Mouse (Mus musculus): Measurements from ENCODE around the gene Sgo1. TPM values are rescaled to one million over a fixed set of nuclear protein-coding genes. Genes with fewer than 3 reads are reported as not detected.
"Not testable (repeated sequence)": the region's sequence is repeated elsewhere in the genome, so short reads cannot be mapped to it uniquely, and the experiment has no call there.

The Sgo1 gene
- total RNA-seq (2021), result under 1 TPM in 1 of 2 experiments, not detected in 1; 0.37 TPM

GRCm38 (mm10) chr17:53688877-53689802 is at the start of gene Sgo1:
Sgo1 (minus strand) TSS chr17:53689333.
- intact Hi-C loops (cut with DNase I), result loop anchor here (10.0 kb wide), 1 partner anchor 146 kb away; no protein-coding TSS in a partner anchor

GRCm38 (mm10) chr17:53718916-53719315 is 29.8 kb upstream of the Sgo1 start:
- intact Hi-C loops (cut with DNase I); DNase-seq (ENCODE audit: low spot score in 2 of 2): not testable (repeated sequence)

More at GRCm38 (mm10) chr17:53688877-53689802, at the start of gene Sgo1:
- DNase-seq (ENCODE audit: low spot score in 2 of 2), result peak; percentile 95 to 96

- no peak for DNase-seq (ENCODE audit: low spot score in 2 of 2)
- intact Hi-C loops (cut with DNase I), result no loop called here
Measured at GRCm38 (mm10) chr17:53718474-53718873, 29.3 kb upstream of the Sgo1 start.

- DNase-seq (ENCODE audit: low spot score in 2 of 2); intact Hi-C loops (cut with DNase I): not testable (repeated sequence)
Measured at GRCm38 (mm10) chr17:53715161-53715560, 26.0 kb upstream of the Sgo1 start.

- no peak for DNase-seq (ENCODE audit: low spot score in 2 of 2)
- intact Hi-C loops (cut with DNase I), result no loop called here
Measured at GRCm38 (mm10) chr17:53714453-53714852, 25.3 kb upstream of the Sgo1 start.

GRCm38 (mm10) chr17:53697521-53697920 is 8.4 kb upstream of the Sgo1 start:
- intact Hi-C loops (cut with DNase I), result not testable (repeated sequence)

GRCm38 (mm10) chr17:53694039-53694438 is 4.9 kb upstream of the Sgo1 start:
- intact Hi-C loops (cut with DNase I), result loop anchor here (5.0 kb wide), 1 partner anchor 217 kb away; the partner anchor contains the start of gene Rab5a
- no peak for DNase-seq (ENCODE audit: low spot score in 2 of 2)

More at GRCm38 (mm10) chr17:53697521-53697920, 8.4 kb upstream of the Sgo1 start:
- not testable (repeated sequence) for DNase-seq (ENCODE audit: low spot score in 2 of 2)

GRCm38 (mm10) chr17:53689946-53690345 is 813 bp upstream of the Sgo1 start:
- DNase-seq (ENCODE audit: low spot score in 2 of 2), result no peak
- intact Hi-C loops (cut with DNase I), result loop anchor here (5.0 to 10.0 kb wide), 2 partner anchors 145 to 213 kb away; partner anchors contain the start of gene Rab5a

- no peak for DNase-seq (ENCODE audit: low spot score in 2 of 2)
- intact Hi-C loops (cut with DNase I), result loop anchor here (10.0 kb wide), 1 partner anchor 146 kb away; no protein-coding TSS in a partner anchor
Measured at GRCm38 (mm10) chr17:53688321-53688720, 812 bp downstream of the Sgo1 start.

GRCm38 (mm10) chr17:53678716-53679115 is 10.4 kb downstream of the Sgo1 start:
- DNase-seq (ENCODE audit: low spot score in 2 of 2), result peak; percentile 10 to 36
- intact Hi-C loops (cut with DNase I), result loop anchor here (1.0 kb wide), 1 partner anchor 91 kb away; no protein-coding TSS in a partner anchor

GRCm38 (mm10) chr17:53670453-53670852 is 18.7 kb downstream of the Sgo1 start:
- DNase-seq (ENCODE audit: low spot score in 2 of 2), result no peak
- intact Hi-C loops (cut with DNase I), result no loop called here

- intact Hi-C loops (cut with DNase I), result no loop called here
- DNase-seq (ENCODE audit: low spot score in 2 of 2), result no peak
Measured at GRCm38 (mm10) chr17:53664703-53665382, 24.3 kb downstream of the Sgo1 start.

- no peak for DNase-seq (ENCODE audit: low spot score in 2 of 2)
- intact Hi-C loops (cut with DNase I), result no loop called here
Measured at GRCm38 (mm10) chr17:53664267-53664666, 24.9 kb downstream of the Sgo1 start.

- DNase-seq (ENCODE audit: low spot score in 2 of 2), result no peak
- intact Hi-C loops (cut with DNase I), result no loop called here
Measured at GRCm38 (mm10) chr17:53661056-53661840, 27.9 kb downstream of the Sgo1 start.

- intact Hi-C loops (cut with DNase I), result no loop called here
Measured at GRCm38 (mm10) chr17:53659738-53660137, 29.4 kb downstream of the Sgo1 start.

GRCm38 (mm10) chr17:53659230-53659629 is 29.9 kb downstream of the Sgo1 start:
- no peak for DNase-seq (ENCODE audit: low spot score in 2 of 2)
- intact Hi-C loops (cut with DNase I), result no loop called here

More at GRCm38 (mm10) chr17:53659738-53660137, 29.4 kb downstream of the Sgo1 start:
- DNase-seq (ENCODE audit: low spot score in 2 of 2), result peak in 1 of 2 experiments; percentile 20

- DNase-seq (ENCODE audit: low spot score in 2 of 2), result no peak
- intact Hi-C loops (cut with DNase I), result no loop called here
Measured at GRCm38 (mm10) chr17:53658668-53659067, 30.5 kb downstream of the Sgo1 start.

- intact Hi-C loops (cut with DNase I); DNase-seq (ENCODE audit: low spot score in 2 of 2): not testable (repeated sequence)
Measured at GRCm38 (mm10) chr17:53657391-53657790, 31.7 kb downstream of the Sgo1 start.

- intact Hi-C loops (cut with DNase I), result no loop called here
- DNase-seq (ENCODE audit: low spot score in 2 of 2), result no peak
Measured at GRCm38 (mm10) chr17:53656369-53656860, 32.7 kb downstream of the Sgo1 start.
